8 mouse cellular contexts compared by ENCODE assay signal in genomic region chr17:34931735-34932098, GRCm38 (mm10). TPM values are rescaled to one million over a fixed set of nuclear protein-coding genes. Genes with fewer than 3 reads are reported as not detected.
A peak's percentile ranks its signal among the peaks of the same experiment; 100 is the strongest.
DNase-seq lines count a peak whose midpoint lies in the region; ATAC-seq and TF ChIP-seq lines count a peak whose summit lies in the region.

No protein-coding gene starts in this region.

- H3K9me3 ChIP-seq in MEL (replicated peaks; ENCODE audit: insufficient read depth, low read length) = no peaks in the 10 kb centered on the region
- no peaks in the 10 kb centered on the region for H3K9me3 ChIP-seq in intestine, embryonic 16.5 days (ENCODE audit: control insufficient read depth, low read length)
- no peaks in the 10 kb centered on the region for H3K9me3 ChIP-seq in midbrain, embryonic 12.5 days
- H3K9me3 ChIP-seq in stomach, embryonic 16.5 days (replicated peaks; ENCODE audit: control insufficient read depth, low read length) = no peaks in the 10 kb centered on the region

- peak overlapping the region; percentile 68 for H3K9ac ChIP-seq in MEL (ENCODE audit: control insufficient read depth, low read depth, low read length, poor library complexity, severe bottlenecking)
- peak overlapping the region; percentile 89 for H3K9ac ChIP-seq in intestine, embryonic 16.5 days (ENCODE audit: low read depth, low read length)
- H3K9ac ChIP-seq in midbrain, embryonic 12.5 days (replicated peaks) = peak overlapping the region; percentile 83
- H3K9ac ChIP-seq in stomach, embryonic 16.5 days (ENCODE audit: low read length) = peak overlapping the region; percentile 85

- DNase-seq in kidney, adult 2 months = peak; percentile 56
- no peak for DNase-seq in kidney, adult 8-10 months
- DNase-seq in MEL (ENCODE audit: low read depth, low spot score) = peak; percentile 52
- no peak for DNase-seq in adrenal gland, postnatal 10 days

- H3K27ac ChIP-seq in kidney, adult 2 months (ENCODE audit: insufficient read depth, low read depth, low read length) = peak overlapping the region; percentile 78
- H3K27ac ChIP-seq in MEL (ENCODE audit: control insufficient read depth, low read depth, low read length) = no peak overlapping the region
- no peak overlapping the region for H3K27ac ChIP-seq in embryonic fibroblast, embryonic 13.5 days (ENCODE audit: insufficient read depth, low read length)
- peak overlapping the region; percentile 78 for H3K27ac ChIP-seq in intestine, embryonic 16.5 days (ENCODE audit: low read length)
- 0 out of 2 replicates have a peak overlapping the region, but pooled peaks have one; percentile 15 for H3K27ac ChIP-seq in midbrain, embryonic 12.5 days (replicated peaks)
- H3K27ac ChIP-seq in stomach, embryonic 16.5 days (ENCODE audit: low read length) = peak overlapping the region; percentile 49; the same call in 1 of the 2 replicates

- H3K79me2 ChIP-seq in MEL (ENCODE audit: control insufficient read depth, insufficient read depth, low read length, poor library complexity) = peaks cover 5% of the 10 kb centered on the region; the same call in 1 of the 2 replicates

- 11% methylated on average over 14 of the region's 14 CpGs for WGBS in kidney, adult 2 months
- WGBS in intestine, embryonic 16.5 days = 8% methylated on average over 14 of the region's 14 CpGs
- 18% methylated on average over 14 of the region's 14 CpGs for WGBS in midbrain, embryonic 12.5 days
- 9% methylated on average over 14 of the region's 14 CpGs for WGBS in stomach, embryonic 16.5 days

- TF ChIP-seq CTCF in kidney, adult 2 months (conservative IDR thresholded peaks at IDR 0.05; ENCODE audit: insufficient read depth, insufficient read length, low read depth, low read length) = no peak
- no peak for TF ChIP-seq CTCF in MEL (IDR thresholded peaks at IDR 0.05 in 2 of 3, conservative IDR thresholded peaks at IDR 0.05 in 1 of 3; ENCODE audit: control insufficient read depth in 1 of 3, insufficient read depth in 1 of 3, low read depth in 2 of 3, low read length in 3 of 3, poor library complexity in 1 of 3, severe bottlenecking in 1 of 3)
- TF ChIP-seq CTCF in embryonic fibroblast, embryonic 13.5 days (IDR thresholded peaks at IDR 0.05; ENCODE audit: borderline replicate concordance, insufficient read depth, low read length) = no peak

- H3K4me1 ChIP-seq in kidney, adult 2 months (ENCODE audit: control insufficient read depth, insufficient read depth, low read length) = no peaks in the 10 kb centered on the region; the same call in 1 of the 2 replicates
- peaks cover 3 to 10% of the 10 kb centered on the region in 2 experiments; a peak in 3 of 4 replicates for H3K4me1 ChIP-seq in MEL (ENCODE audit: control insufficient read depth in 1 of 2, insufficient read depth in 2 of 2, low read length in 2 of 2)
- H3K4me1 ChIP-seq in embryonic fibroblast, embryonic 13.5 days (ENCODE audit: control insufficient read depth, insufficient read depth, low read length) = 0 out of 2 replicates have a peak, but pooled peaks cover 2% of the 10 kb centered on the region
- H3K4me1 ChIP-seq in intestine, embryonic 16.5 days (ENCODE audit: control insufficient read depth, insufficient read depth, low read length) = peaks cover 18% of the 10 kb centered on the region
- H3K4me1 ChIP-seq in midbrain, embryonic 12.5 days = peaks cover 9% of the 10 kb centered on the region
- H3K4me1 ChIP-seq in stomach, embryonic 16.5 days (ENCODE audit: control insufficient read depth, insufficient read depth, low read length) = peaks cover 7% of the 10 kb centered on the region

- no peak for TF ChIP-seq RAD21 in MEL (IDR thresholded peaks at IDR 0.05; ENCODE audit: low read depth, low read length)

- peak; percentile 24 for ATAC-seq in intestine, embryonic 16.5 days
- no peak for ATAC-seq in midbrain, embryonic 12.5 days (ENCODE audit: low FRiP score, low read depth)
- peak; percentile 6; the same call in 1 of the 2 replicates for ATAC-seq in stomach, embryonic 16.5 days (ENCODE audit: insufficient read depth, low FRiP score)

- TF ChIP-seq POLR2A in kidney, adult 2 months (IDR thresholded peaks at IDR 0.05; ENCODE audit: low read depth, low read length) = no peak
- no peak for TF ChIP-seq POLR2A in MEL (IDR thresholded peaks at IDR 0.05; ENCODE audit: control insufficient read depth in 1 of 2, insufficient read depth in 1 of 2, low read depth in 1 of 2, low read length in 2 of 2, poor library complexity in 1 of 2)
- TF ChIP-seq POLR2A in embryonic fibroblast, embryonic 13.5 days (IDR thresholded peaks at IDR 0.05; ENCODE audit: low read depth, low read length) = no peak

- H3K4me3 ChIP-seq in kidney, adult 2 months (ENCODE audit: insufficient read depth, low read depth, low read length) = peak overlapping the region; percentile 67
- H3K4me3 ChIP-seq in MEL (ENCODE audit: control insufficient read depth in 1 of 2, insufficient read depth in 1 of 2, low read depth in 2 of 2, low read length in 2 of 2) = peak overlapping the region; percentile 70 to 84
- H3K4me3 ChIP-seq in embryonic fibroblast, embryonic 13.5 days (ENCODE audit: insufficient read depth, low read length) = peak overlapping the region; percentile 79
- H3K4me3 ChIP-seq in intestine, embryonic 16.5 days (ENCODE audit: low read length) = peak overlapping the region; percentile 83
- H3K4me3 ChIP-seq in midbrain, embryonic 12.5 days = peak overlapping the region; percentile 72
- H3K4me3 ChIP-seq in stomach, embryonic 16.5 days (replicated peaks; ENCODE audit: low read length) = peak overlapping the region; percentile 83

- TF ChIP-seq EP300 in MEL (IDR thresholded peaks at IDR 0.05; ENCODE audit: low read depth in 1 of 2, low read length in 2 of 2) = no peak

- peak overlapping the region; percentile 89 for H3K4me2 ChIP-seq in intestine, embryonic 16.5 days (ENCODE audit: low read depth, low read length)
- peak overlapping the region; percentile 98 for H3K4me2 ChIP-seq in midbrain, embryonic 12.5 days (replicated peaks)
- peak overlapping the region; percentile 99 for H3K4me2 ChIP-seq in stomach, embryonic 16.5 days (ENCODE audit: low read depth, low read length)

- H3K36me3 ChIP-seq in kidney, adult 2 months (ENCODE audit: control insufficient read depth, insufficient read depth, low read length) = peaks cover 6% of the 10 kb centered on the region; the same call in 1 of the 2 replicates
- H3K36me3 ChIP-seq in MEL (ENCODE audit: control insufficient read depth in 1 of 2, insufficient read depth in 2 of 2, low read length in 2 of 2) = peaks cover 0 to 6% of the 10 kb centered on the region in 2 experiments; a peak in 2 of 4 replicates
- H3K36me3 ChIP-seq in intestine, embryonic 16.5 days (ENCODE audit: control insufficient read depth, insufficient read depth, low read length) = peaks cover 13% of the 10 kb centered on the region
- peaks cover 8% of the 10 kb centered on the region; the same call in 1 of the 2 replicates for H3K36me3 ChIP-seq in midbrain, embryonic 12.5 days
- no peaks in the 10 kb centered on the region for H3K36me3 ChIP-seq in stomach, embryonic 16.5 days (ENCODE audit: control insufficient read depth, insufficient read depth, low read length)

- H3K27me3 ChIP-seq in kidney, adult 2 months (replicated peaks; ENCODE audit: control insufficient read depth, insufficient read depth, low read length) = no peaks in the 10 kb centered on the region
- H3K27me3 ChIP-seq in MEL (ENCODE audit: control insufficient read depth in 1 of 2, insufficient read depth in 2 of 2, low read length in 2 of 2) = no peaks in the 10 kb centered on the region
- no peaks in the 10 kb centered on the region for H3K27me3 ChIP-seq in intestine, embryonic 16.5 days (replicated peaks; ENCODE audit: control insufficient read depth, insufficient read depth, low read length)
- peaks cover 3% of the 10 kb centered on the region; the same call in 1 of the 2 replicates for H3K27me3 ChIP-seq in midbrain, embryonic 12.5 days
- no peaks in the 10 kb centered on the region for H3K27me3 ChIP-seq in stomach, embryonic 16.5 days (ENCODE audit: control insufficient read depth, insufficient read depth, low read length)

RNA-seq across cellular contexts. Expression of gene Neu1, which starts 0.7 kb away (rescaled TPM):
- 448 and 498 TPM in 2 replicates for polyA plus RNA-seq in kidney, adult 2 months (2012; rRNA removed)
- 6.5 and 7.0 TPM in 2 replicates for total RNA-seq in MEL (2012; rRNA removed)
- polyA plus RNA-seq in MEL (2012; ENCODE audit: insufficient read depth in 1 of 2, insufficient read length in 2 of 2, low read depth in 1 of 2, low replicate concordance in 2 of 2, missing spikeins in 1 of 2) = 1 to 10 TPM in 1 of 2 experiments, not detected in 1; 7.9 TPM
- 10.0 and 11.3 TPM in 2 replicates for polyA plus RNA-seq in embryonic fibroblast, embryonic 13.5 days (2011; ENCODE audit: insufficient read length, low read depth, missing spikeins)
- 226 and 301 TPM in 2 replicates for polyA plus RNA-seq in intestine, embryonic 16.5 days (2015; fragmentation: Nextera tagmentation; extraction: Ambion mirVana)
- polyA plus RNA-seq in midbrain, embryonic 12.5 days (2016; fragmentation: Nextera tagmentation; extraction: Ambion mirVana) = 20.4 and 20.7 TPM in 2 replicates
- 36.7 and 40.6 TPM in 2 replicates for polyA plus RNA-seq in stomach, embryonic 16.5 days (2015; fragmentation: Nextera tagmentation; extraction: Ambion mirVana)
- 10 to 100 TPM; 18.6 to 24.2 TPM for total RNA-seq in adrenal gland, postnatal 10 days (2021)

RNA-seq across cellular contexts. Expression of gene Slc44a4, which starts 17.5 kb away (rescaled TPM):
- polyA plus RNA-seq in kidney, adult 2 months (2012; rRNA removed) = 73.5 and 88.1 TPM in 2 replicates
- total RNA-seq in MEL (2012; rRNA removed) = 0.12 TPM in 1 of 2 replicates, not detected in the other
- polyA plus RNA-seq in MEL (2012; ENCODE audit: insufficient read depth in 1 of 2, insufficient read length in 2 of 2, low read depth in 1 of 2, low replicate concordance in 2 of 2, missing spikeins in 1 of 2) = under 1 TPM in 1 of 2 experiments, not detected in 1; 0.06 TPM
- not detected in 2 replicates for polyA plus RNA-seq in embryonic fibroblast, embryonic 13.5 days (2011; ENCODE audit: insufficient read length, low read depth, missing spikeins)
- polyA plus RNA-seq in intestine, embryonic 16.5 days (2015; fragmentation: Nextera tagmentation; extraction: Ambion mirVana) = 108 and 134 TPM in 2 replicates
- polyA plus RNA-seq in midbrain, embryonic 12.5 days (2016; fragmentation: Nextera tagmentation; extraction: Ambion mirVana) = 0.08 and 0.13 TPM in 2 replicates
- 19.3 and 21.1 TPM in 2 replicates for polyA plus RNA-seq in stomach, embryonic 16.5 days (2015; fragmentation: Nextera tagmentation; extraction: Ambion mirVana)
- total RNA-seq in adrenal gland, postnatal 10 days (2021) = 1 to 10 TPM in 1 of 2 experiments, under 1 TPM in 1; 1.00 to 1.2 TPM

RNA-seq across cellular contexts. Expression of gene Hspa1b, which starts 27.3 kb away (rescaled TPM):
- polyA plus RNA-seq in kidney, adult 2 months (2012; rRNA removed) = 38.8 and 56.5 TPM in 2 replicates
- total RNA-seq in MEL (2012; rRNA removed) = 0.04 TPM in 1 of 2 replicates, not detected in the other
- polyA plus RNA-seq in MEL (2012; ENCODE audit: insufficient read depth in 1 of 2, insufficient read length in 2 of 2, low read depth in 1 of 2, low replicate concordance in 2 of 2, missing spikeins in 1 of 2) = not detected
- polyA plus RNA-seq in embryonic fibroblast, embryonic 13.5 days (2011; ENCODE audit: insufficient read length, low read depth, missing spikeins) = 20.9 and 36.6 TPM in 2 replicates
- polyA plus RNA-seq in intestine, embryonic 16.5 days (2015; fragmentation: Nextera tagmentation; extraction: Ambion mirVana) = 0.22 and 0.24 TPM in 2 replicates
- 0.22 TPM in 1 of 2 replicates, not detected in the other for polyA plus RNA-seq in midbrain, embryonic 12.5 days (2016; fragmentation: Nextera tagmentation; extraction: Ambion mirVana)
- polyA plus RNA-seq in stomach, embryonic 16.5 days (2015; fragmentation: Nextera tagmentation; extraction: Ambion mirVana) = 0.94 and 1.4 TPM in 2 replicates
- total RNA-seq in adrenal gland, postnatal 10 days (2021) = 10 to 100 TPM; 16.4 to 32.9 TPM

RNA-seq across cellular contexts. Expression of gene Ehmt2, which starts 33.4 kb away (rescaled TPM):
- 134 and 169 TPM in 2 replicates for polyA plus RNA-seq in kidney, adult 2 months (2012; rRNA removed)
- 66.6 and 67.4 TPM in 2 replicates for total RNA-seq in MEL (2012; rRNA removed)
- polyA plus RNA-seq in MEL (2012; ENCODE audit: insufficient read depth in 1 of 2, insufficient read length in 2 of 2, low read depth in 1 of 2, low replicate concordance in 2 of 2, missing spikeins in 1 of 2) = 100 to 1,000 TPM in 1 of 2 experiments, not detected in 1; 113 TPM
- polyA plus RNA-seq in embryonic fibroblast, embryonic 13.5 days (2011; ENCODE audit: insufficient read length, low read depth, missing spikeins) = 84.7 and 94.2 TPM in 2 replicates
- 59.8 and 61.9 TPM in 2 replicates for polyA plus RNA-seq in intestine, embryonic 16.5 days (2015; fragmentation: Nextera tagmentation; extraction: Ambion mirVana)
- polyA plus RNA-seq in midbrain, embryonic 12.5 days (2016; fragmentation: Nextera tagmentation; extraction: Ambion mirVana) = 113 and 120 TPM in 2 replicates
- polyA plus RNA-seq in stomach, embryonic 16.5 days (2015; fragmentation: Nextera tagmentation; extraction: Ambion mirVana) = 61.0 and 61.1 TPM in 2 replicates
- total RNA-seq in adrenal gland, postnatal 10 days (2021) = 100 to 1,000 TPM; 113 to 137 TPM

RNA-seq across cellular contexts. Expression of gene C2, which starts 33.7 kb away (rescaled TPM):
- 62.9 and 73.4 TPM in 2 replicates for polyA plus RNA-seq in kidney, adult 2 months (2012; rRNA removed)
- total RNA-seq in MEL (2012; rRNA removed) = 1.6 and 2.2 TPM in 2 replicates
- polyA plus RNA-seq in MEL (2012; ENCODE audit: insufficient read depth in 1 of 2, insufficient read length in 2 of 2, low read depth in 1 of 2, low replicate concordance in 2 of 2, missing spikeins in 1 of 2) = 1 to 10 TPM in 1 of 2 experiments, not detected in 1; 9.4 TPM
- 3.0 and 6.6 TPM in 2 replicates for polyA plus RNA-seq in embryonic fibroblast, embryonic 13.5 days (2011; ENCODE audit: insufficient read length, low read depth, missing spikeins)
- polyA plus RNA-seq in intestine, embryonic 16.5 days (2015; fragmentation: Nextera tagmentation; extraction: Ambion mirVana) = 26.5 and 36.0 TPM in 2 replicates
- 0.86 and 2.1 TPM in 2 replicates for polyA plus RNA-seq in midbrain, embryonic 12.5 days (2016; fragmentation: Nextera tagmentation; extraction: Ambion mirVana)
- polyA plus RNA-seq in stomach, embryonic 16.5 days (2015; fragmentation: Nextera tagmentation; extraction: Ambion mirVana) = 4.4 and 5.5 TPM in 2 replicates
- total RNA-seq in adrenal gland, postnatal 10 days (2021) = 10 to 100 TPM; 41.1 TPM

Comparison
In these comparisons a context has a peak if more than half of its experiments do, and no peak if none do; other contexts are left out.
1. DNase-seq: peak in kidney, adult 2 months (single experiment) and MEL (single experiment); none in kidney, adult 8-10 months (0 of 2) and adrenal gland, postnatal 10 days (single experiment).
2. H3K27ac ChIP-seq: peak in kidney, adult 2 months (single experiment), intestine, embryonic 16.5 days (single experiment), midbrain, embryonic 12.5 days (single experiment) and stomach, embryonic 16.5 days (single experiment); none in MEL (single experiment) and embryonic fibroblast, embryonic 13.5 days (single experiment).
3. RNA of gene Slc44a4, which starts 17.5 kb away (polyA plus RNA-seq): 108 to 134 TPM in intestine, embryonic 16.5 days, 73.5 to 88.1 TPM in kidney, adult 2 months and 19.3 to 21.1 TPM in stomach, embryonic 16.5 days; 0.08 to 0.13 TPM in midbrain, embryonic 12.5 days, 0.06 TPM in MEL and not detected in embryonic fibroblast, embryonic 13.5 days; every median in the first group is over 10 times any median in the second.
4. Peak in every context shown above with its lines, with median percentiles within 50 percentile points of each other: H3K4me3 ChIP-seq, H3K9ac ChIP-seq and H3K4me2 ChIP-seq.